Mouse (Mus musculus) spleen, adult 10 weeks (tissue): Measurements from ENCODE around the gene Zfp54. TPM values are rescaled to one million over a fixed set of nuclear protein-coding genes. Genes with fewer than 3 reads are reported as not detected.

Experiments
- polyA plus RNA-seq: library from polyadenylated mRNA; stranded (reverse); fragments of 350-450 nt; fragmentation: Illumina TruSeq; extraction: RNeasy Lipid Tissue Mini Kit (QIAGEN cat#74804); gene quantifications from one replicate; pipeline ENCODE4 v1.2.3, GENCODE M21; 2015; ENCODE audit warnings: low replicate concordance; ENCODE audit not compliant: insufficient read depth

The Zfp54 gene
- 13.0 TPM for polyA plus RNA-seq

DNA sequence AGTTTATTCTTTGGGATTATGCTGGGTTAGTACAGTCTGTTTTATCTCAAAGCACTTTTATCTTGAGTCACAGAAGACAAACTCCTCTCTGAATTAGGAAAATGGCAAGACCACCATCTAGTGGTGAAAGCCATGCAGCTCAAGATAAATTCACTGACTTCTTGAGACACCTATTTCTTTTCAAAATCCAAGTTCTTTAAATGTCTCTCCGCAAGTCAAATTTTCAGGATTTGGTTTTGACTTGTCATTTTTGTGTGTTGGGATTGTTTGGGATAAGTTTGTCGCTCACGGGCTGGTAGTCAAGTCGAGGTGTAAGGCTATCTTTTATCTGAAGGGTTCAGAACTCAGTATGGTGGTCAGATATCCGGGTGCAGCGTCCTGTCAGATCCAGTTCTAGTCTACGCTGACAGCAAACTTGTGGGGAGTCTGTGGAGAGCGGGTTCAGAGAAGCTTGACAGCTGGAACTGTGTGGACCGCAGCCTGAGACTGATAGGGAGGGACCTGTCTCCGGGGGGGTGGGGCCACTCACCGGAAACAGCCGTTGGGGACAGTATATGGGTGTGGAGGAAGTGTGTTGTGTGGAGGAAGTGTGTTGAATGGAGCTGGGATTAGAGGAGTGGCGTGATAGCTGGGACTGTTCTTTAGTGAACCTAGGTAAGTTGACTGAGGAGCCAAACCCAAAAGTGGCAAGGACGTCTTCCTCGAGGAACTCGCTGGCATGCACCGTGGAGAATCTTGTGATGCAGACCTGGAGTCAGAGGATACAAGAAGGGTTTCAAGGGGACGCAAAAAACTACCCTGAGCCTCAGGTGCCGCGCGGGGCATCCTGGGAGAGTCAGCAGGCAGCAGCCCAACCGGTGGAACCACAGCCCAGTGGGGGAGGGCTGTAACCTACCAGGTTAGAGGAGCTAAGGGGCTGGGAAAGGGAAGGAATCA lies at the start of gene Zfp54:
Gene Zfp54, plus strand, starts transcription at position 564 of the 936 bp plus-strand sequence.

DNA sequence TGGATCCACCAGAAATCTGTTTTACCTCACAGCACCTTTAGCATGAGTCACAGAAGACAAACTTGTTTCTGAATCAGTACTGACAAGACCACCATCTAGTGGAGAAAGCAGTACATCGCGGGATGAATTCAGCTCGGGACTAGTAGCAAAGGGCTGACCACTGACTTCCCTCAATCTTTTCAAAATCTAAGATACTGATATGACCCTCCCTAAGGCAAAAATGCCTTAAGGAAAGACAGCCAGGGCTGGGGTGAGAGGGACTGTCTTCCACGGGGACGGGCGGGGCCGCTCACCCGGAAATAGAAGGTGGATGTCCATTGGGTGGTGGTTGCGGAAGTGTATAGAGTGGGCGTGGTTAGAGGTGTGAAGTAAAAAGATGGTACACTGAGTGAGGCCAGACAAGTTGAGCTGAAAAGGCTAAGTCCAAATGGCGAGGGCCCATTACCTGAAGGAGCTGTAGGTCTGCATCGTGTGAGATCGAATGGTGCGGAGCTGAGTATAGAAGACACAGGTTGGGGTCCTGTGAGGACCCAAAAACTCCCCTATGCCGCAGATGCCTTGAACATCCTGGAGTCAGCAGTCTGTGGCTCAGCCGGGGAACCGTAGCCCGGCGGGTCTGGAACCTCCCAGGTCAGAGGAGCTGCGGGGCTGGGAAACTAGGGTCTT lies 39.5 kb upstream of the Zfp54 start, which contains the start of gene Zfp677:
Gene Zfp677, plus strand, starts transcription at position 358 of the 666 bp plus-strand sequence.

DNA sequence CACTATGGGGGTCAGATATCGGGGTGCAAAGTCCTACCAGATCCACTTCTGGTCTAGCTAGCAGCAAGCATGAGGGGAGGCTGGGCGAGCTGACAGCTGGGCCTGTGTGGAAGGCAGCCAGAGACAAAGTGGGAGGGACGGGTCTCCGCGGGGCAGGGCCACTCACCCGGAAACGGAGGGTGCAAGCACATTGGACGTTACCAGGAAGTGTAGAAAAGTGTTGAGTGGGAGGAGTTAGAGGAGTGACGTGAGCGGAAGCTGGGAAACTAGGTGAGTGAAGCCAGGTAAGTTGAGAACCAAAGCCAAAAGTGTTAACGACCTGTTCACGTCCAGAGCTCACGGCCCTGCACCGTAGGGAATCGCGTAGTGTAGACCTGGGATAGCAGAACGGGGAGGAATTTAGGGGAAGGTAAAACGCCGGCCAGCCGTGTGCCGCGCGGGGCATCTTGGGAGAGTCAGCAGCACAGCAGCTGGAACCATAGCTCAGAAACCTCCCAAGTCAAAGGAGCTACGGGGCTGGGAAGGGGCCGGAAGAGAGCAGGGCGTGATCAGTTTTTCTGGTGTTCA lies 27.2 kb downstream of the Zfp54 start, which contains the start of gene Zfp51:
Gene Zfp51, plus strand, starts transcription at position 237 of the 567 bp plus-strand sequence.

Other genes starting within 250 kb of the Zfp54 start
- gene Vmn1r234, start 197.1 kb upstream of the Zfp54 start, polyA plus RNA-seq = not detected
- not detected for gene Vmn1r235, start 166.8 kb upstream of the Zfp54 start, polyA plus RNA-seq
- gene Vmn1r236, start 140.3 kb upstream of the Zfp54 start, polyA plus RNA-seq = not detected
- gene Vmn1r237, start 111.4 kb upstream of the Zfp54 start, polyA plus RNA-seq = not detected
- 15.6 TPM for gene Zfp677, start 39.5 kb upstream of the Zfp54 start, polyA plus RNA-seq
- gene Zfp51, start 27.1 kb downstream of the Zfp54 start, polyA plus RNA-seq = 27.8 TPM
- gene Zfp53, start 65.8 kb downstream of the Zfp54 start, polyA plus RNA-seq = 43.2 TPM
- gene Zfp52, start 112.3 kb downstream of the Zfp54 start, polyA plus RNA-seq = 27.4 TPM
- gene Zfp948, start 143.8 kb downstream of the Zfp54 start, polyA plus RNA-seq = 12.2 TPM
- gene Zfp983, start 227.4 kb downstream of the Zfp54 start, polyA plus RNA-seq = 20.8 TPM